Mouse (Mus musculus): ENCODE data around the gene Ubr2.

DNA sequence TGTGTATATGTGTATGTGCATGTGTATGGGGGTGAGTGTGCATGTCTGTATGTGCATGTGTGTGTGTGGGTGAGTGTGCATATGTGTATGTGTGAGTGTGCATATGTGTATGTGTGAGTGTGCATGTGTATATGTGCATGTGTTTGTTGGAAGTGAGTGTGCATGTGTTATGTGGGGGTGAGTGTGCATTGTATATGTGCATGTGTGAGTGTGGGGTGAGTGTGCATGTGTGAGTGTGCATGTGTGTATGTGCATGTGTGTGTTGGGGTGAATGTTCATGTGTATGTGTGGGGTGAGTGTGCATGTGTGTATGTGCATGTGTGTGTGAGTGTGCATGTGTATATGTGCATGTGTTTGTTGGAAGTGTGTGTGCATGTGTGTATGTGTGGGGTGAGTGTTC, 24.2 kb upstream of the Ubr2 start:
- TF ChIP-seq TAL1 (IDR thresholded peaks at IDR 0.05; ENCODE audit: low read length), result no peak
- no peak for TF ChIP-seq GATA1 (IDR thresholded peaks at IDR 0.05; ENCODE audit: low read length)
